Mouse (Mus musculus) heart, embryonic 11.5 days (tissue): ENCODE measurements around the gene Prpsap2. TPM values are rescaled to one million over a fixed set of nuclear protein-coding genes. Genes with fewer than 3 reads are reported as not detected.

ENCODE experiments used
- ATAC-seq: fragments of 200-750 bp; cut with Nextera tagmentation; replicated peaks from 2 replicates; pipeline ENCODE4 v1.8.0; 2017; ENCODE audit warnings: moderate library complexity; ENCODE audit not compliant: insufficient number of reproducible peaks, low FRiP score, low TSS enrichment
- H3K27ac ChIP-seq: fragments of 300-500 bp; sonication (generic); 2 replicates; pipeline ENCODE4 v1.5.1; 2014; ENCODE audit warnings: mild to moderate bottlenecking, low read depth, low read length
- H3K27me3 ChIP-seq: fragments of 300-500 bp; sonication (generic); 2 replicates; pipeline ENCODE4 v1.6.1; 2014; ENCODE audit warnings: mild to moderate bottlenecking, low read length, mixed read lengths; ENCODE audit not compliant: control insufficient read depth, insufficient read depth
- H3K36me3 ChIP-seq: fragments of 300-500 bp; sonication (generic); 2 replicates; pipeline ENCODE4 v1.6.1; 2014; ENCODE audit warnings: mild to moderate bottlenecking, low read length, moderate library complexity, mixed read lengths; ENCODE audit not compliant: control insufficient read depth, insufficient read depth
- H3K4me1 ChIP-seq: fragments of 300-500 bp; sonication (generic); 2 replicates; pipeline ENCODE4 v1.6.1; 2014; ENCODE audit warnings: low read length; ENCODE audit not compliant: control insufficient read depth, insufficient read depth
- H3K4me2 ChIP-seq: fragments of 300-500 bp; sonication (generic); 2 replicates; pipeline ENCODE4 v1.6.1; 2014; ENCODE audit warnings: mild to moderate bottlenecking, moderate library complexity
- H3K4me3 ChIP-seq: fragments of 300-500 bp; sonication (generic); 2 replicates; pipeline ENCODE4 v1.5.1; 2014; ENCODE audit warnings: low read depth, low read length
- H3K9ac ChIP-seq: fragments of 300-500 bp; sonication (generic); 2 replicates; pipeline ENCODE4 v1.6.1; 2014; ENCODE audit warnings: mild to moderate bottlenecking, low read depth, low read length, moderate library complexity
- H3K9me3 ChIP-seq: fragments of 300-500 bp; sonication (generic); replicated peaks from 2 replicates; pipeline ENCODE4 v1.6.1; 2016; ENCODE audit warnings: low read length; ENCODE audit not compliant: control insufficient read depth
- WGBS: fragments of 180-500 bp; shearing (Covaris S2); extraction: QIAGEN DNeasy Blood & Tissue Kit; methylation state at CpG from one replicate; pipeline ENCODE4 v1.1.7; 2014; ENCODE audit not compliant: insufficient replicate concordance; 5-methylcytosine and 5-hydroxymethylcytosine counted together
- polyA plus RNA-seq: library from polyadenylated mRNA; unstranded; fragments of >200 nt; fragmentation: Nextera tagmentation; extraction: Ambion mirVana; gene quantifications from 2 replicates; pipeline ENCODE4 v1.2.1, GENCODE M21; 2014

Prpsap2 gene
- polyA plus RNA-seq, 1 experiment from 2014 or later = 13.8 TPM

GRCm38 (mm10) chr11:61728037-61728436 is 33.9 kb downstream of the Prpsap2 start:
- Histone ChIP-seq H3K27me3 (no peaks in the 10 kb centered on the region), H3K27ac (no peak overlapping the region), H3K36me3 (peaks cover 12% of the 10 kb centered on the region), H3K9ac (no peak overlapping the region), H3K4me1 (no peaks in the 10 kb centered on the region; the same call in 1 of the 2 replicates), H3K4me3 (no peak overlapping the region), H3K9me3 (no peaks in the 10 kb centered on the region), H3K4me2 (no peak overlapping the region)
- no peak for ATAC-seq
- WGBS = 35% methylated on average over 2 of the region's 2 CpGs

DNA sequence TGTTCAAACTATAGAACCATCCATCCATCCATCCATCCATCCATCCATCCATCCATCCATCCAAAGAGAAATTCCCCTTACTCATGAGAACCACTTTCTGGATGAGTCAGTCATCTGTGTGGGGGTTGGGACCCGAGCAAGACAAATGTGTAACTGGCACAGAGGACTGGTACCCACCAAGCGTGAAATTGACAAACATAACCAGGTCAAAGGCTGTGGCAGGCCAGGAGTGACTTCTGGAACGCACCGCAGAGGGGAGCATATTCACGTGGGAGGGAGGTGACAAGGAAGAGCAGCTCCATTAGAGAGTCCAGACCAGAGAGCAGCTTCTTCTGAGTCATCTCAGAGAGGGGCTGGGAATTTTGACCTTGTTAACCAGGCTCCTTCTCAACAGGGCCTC is 39.8 kb downstream of the Prpsap2 start:
- Histone ChIP-seq H3K27ac (no peak overlapping the region), H3K9ac (no peak overlapping the region), H3K36me3 (no peaks in the 10 kb centered on the region), H3K9me3 (no peaks in the 10 kb centered on the region), H3K4me3 (no peak overlapping the region), H3K27me3 (no peaks in the 10 kb centered on the region), H3K4me1 (no peaks in the 10 kb centered on the region), H3K4me2 (no peak overlapping the region)
- WGBS = 74% methylated on average over 5 of the region's 5 CpGs
- ATAC-seq = no peak

GRCm38 (mm10) chr11:61720636-61721035 is 41.3 kb downstream of the Prpsap2 start, which contains the start of gene Slc5a10:
Gene Slc5a10 (minus strand): TSS chr11:61720826.
- Histone ChIP-seq H3K4me3 (no peak within 1 kb of the TSS), H3K9me3 (no peaks in the 10 kb centered on the region), H3K4me1 (no peaks in the 10 kb centered on the region), H3K27me3 (no peaks in the 10 kb centered on the region), H3K36me3 (no peaks in the 10 kb centered on the region), H3K9ac (no peak within 1 kb of the TSS), H3K4me2 (no peak within 1 kb of the TSS), H3K27ac (no peak within 1 kb of the TSS)
- WGBS = 71% methylated on average over 3 of the region's 3 CpGs
- ATAC-seq = no peak

DNA sequence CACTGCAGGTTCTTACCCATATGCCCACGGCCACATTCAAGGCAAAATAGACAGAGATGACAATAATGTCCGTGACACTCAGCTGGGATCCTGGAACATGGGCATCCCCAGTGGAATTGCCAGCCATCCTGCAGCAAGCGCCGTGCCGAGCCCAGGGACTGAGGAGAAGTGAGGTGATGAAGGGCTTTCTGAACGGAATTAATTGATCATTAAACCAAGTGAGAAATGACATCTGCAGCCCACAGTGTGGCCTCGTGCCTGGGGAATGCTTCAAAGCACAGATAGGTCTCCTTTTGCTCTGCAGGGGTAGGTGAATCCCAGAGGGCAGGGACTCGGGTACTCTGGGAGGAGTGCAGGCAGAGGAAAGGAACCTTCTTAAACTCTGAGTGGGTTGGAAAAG is 42.1 kb downstream of the Prpsap2 start:
- Histone ChIP-seq H3K27me3 (no peaks in the 10 kb centered on the region), H3K4me2 (no peak overlapping the region), H3K9me3 (no peaks in the 10 kb centered on the region), H3K4me3 (no peak overlapping the region), H3K9ac (no peak overlapping the region), H3K36me3 (no peaks in the 10 kb centered on the region), H3K4me1 (no peaks in the 10 kb centered on the region), H3K27ac (no peak overlapping the region)
- no peak for ATAC-seq
- WGBS = 59% methylated on average over 8 of the region's 8 CpGs

DNA sequence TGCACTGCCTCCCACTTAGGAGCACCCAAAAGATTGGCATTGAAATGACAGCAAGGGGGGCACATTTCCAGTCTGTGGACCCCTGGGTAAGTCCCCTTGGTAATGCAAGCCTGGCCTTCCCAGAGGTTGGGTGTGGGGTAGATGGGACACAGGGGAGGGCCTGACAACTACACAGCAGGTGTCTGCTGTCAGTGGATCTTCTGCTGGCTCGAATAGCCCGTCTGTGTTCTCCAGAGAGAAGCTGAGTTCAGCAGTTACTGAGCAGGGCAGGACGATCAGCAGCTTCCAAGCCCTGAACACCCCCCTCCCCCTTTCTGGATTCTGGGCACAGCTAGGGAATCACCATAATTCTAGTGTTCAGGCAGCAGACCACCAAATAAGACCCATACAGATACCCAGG is 42.5 kb downstream of the Prpsap2 start:
- Histone ChIP-seq H3K9ac (no peak overlapping the region), H3K4me1 (no peaks in the 10 kb centered on the region), H3K4me2 (no peak overlapping the region), H3K27me3 (no peaks in the 10 kb centered on the region), H3K9me3 (no peaks in the 10 kb centered on the region), H3K4me3 (no peak overlapping the region), H3K27ac (no peak overlapping the region), H3K36me3 (no peaks in the 10 kb centered on the region)
- ATAC-seq = no peak
- 57% methylated on average over 3 of the region's 3 CpGs for WGBS

- H3K27me3 ChIP-seq = 0 out of 2 replicates have a peak, but pooled peaks cover 2% of the 10 kb centered on the region
- no peak overlapping the region for H3K9ac ChIP-seq
- H3K4me2 ChIP-seq = no peak overlapping the region
- whole genome bisulfite sequencing = 59% methylated on average over 5 of the region's 5 CpGs
- no peak overlapping the region for H3K27ac ChIP-seq
- no peak for ATAC-seq
- H3K36me3 ChIP-seq = no peaks in the 10 kb centered on the region
- no peak overlapping the region for H3K4me3 ChIP-seq
- H3K9me3 ChIP-seq = no peaks in the 10 kb centered on the region
- no peaks in the 10 kb centered on the region for H3K4me1 ChIP-seq
Measured at GRCm38 (mm10) chr11:61717990-61718389, 43.9 kb downstream of the Prpsap2 start.

DNA sequence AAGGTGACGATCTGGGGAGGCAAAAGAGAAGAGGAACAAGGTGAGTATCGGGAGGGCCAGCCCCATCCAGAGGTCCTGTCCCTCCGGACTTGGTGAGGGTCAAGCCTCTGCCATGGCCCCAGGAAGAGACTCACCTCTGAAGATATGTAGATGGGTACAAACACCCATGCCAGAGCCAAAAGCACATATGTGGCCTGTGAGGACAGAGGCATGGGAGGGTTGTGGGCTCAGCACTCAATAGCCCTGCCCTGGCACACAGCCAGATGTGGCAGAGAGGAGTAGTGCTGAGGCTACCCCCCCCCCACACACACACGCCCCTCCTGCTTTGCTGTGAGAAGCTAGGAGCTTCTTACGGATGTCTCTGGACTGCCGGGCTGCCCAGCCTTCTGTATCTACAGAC is 46.8 kb downstream of the Prpsap2 start:
- H3K27ac ChIP-seq = no peak overlapping the region
- 58% methylated on average over 6 of the region's 6 CpGs for WGBS
- no peaks in the 10 kb centered on the region for H3K4me1 ChIP-seq
- ATAC-seq = no peak
- H3K36me3 ChIP-seq = no peaks in the 10 kb centered on the region
- H3K9me3 ChIP-seq = no peaks in the 10 kb centered on the region
- H3K27me3 ChIP-seq = peaks cover 4% of the 10 kb centered on the region; the same call in 1 of the 2 replicates
- no peak overlapping the region for H3K9ac ChIP-seq
- H3K4me3 ChIP-seq = no peak overlapping the region
- no peak overlapping the region for H3K4me2 ChIP-seq

GRCm38 (mm10) chr11:61714346-61715117 is 47.4 kb downstream of the Prpsap2 start:
- no peak overlapping the region; the same call in 1 of the 2 replicates for H3K9ac ChIP-seq

More at GRCm38 (mm10) chr11:61714346-61715117, 47.4 kb downstream of the Prpsap2 start:
- Histone ChIP-seq H3K27me3 (peaks cover 4% of the 10 kb centered on the region; the same call in 1 of the 2 replicates), H3K4me1 (no peaks in the 10 kb centered on the region), H3K4me3 (no peak overlapping the region), H3K27ac (no peak overlapping the region), H3K9me3 (no peaks in the 10 kb centered on the region), H3K4me2 (no peak overlapping the region), H3K36me3 (no peaks in the 10 kb centered on the region)
- 0 out of 2 replicates have a peak, but pooled peaks have one; percentile 49 for ATAC-seq
- WGBS = 32% methylated on average over 11 of the region's 11 CpGs
